Mouse (Mus musculus) CD4-positive, CD25-positive, alpha-beta regulatory T cell, adult 9 weeks (primary cell): Measurements from ENCODE around the gene Add3. TPM values are rescaled to one million over a fixed set of nuclear protein-coding genes. Genes with fewer than 3 reads are reported as not detected.

Experiments
- polyA plus RNA-seq: library from polyadenylated mRNA; unstranded; fragments of 100-300 nt; shearing (Covaris generic); gene quantifications from one replicate; pipeline ENCODE4 v1.2.1, GENCODE M21; 2017

The Add3 gene
- 217 TPM for polyA plus RNA-seq

DNA sequence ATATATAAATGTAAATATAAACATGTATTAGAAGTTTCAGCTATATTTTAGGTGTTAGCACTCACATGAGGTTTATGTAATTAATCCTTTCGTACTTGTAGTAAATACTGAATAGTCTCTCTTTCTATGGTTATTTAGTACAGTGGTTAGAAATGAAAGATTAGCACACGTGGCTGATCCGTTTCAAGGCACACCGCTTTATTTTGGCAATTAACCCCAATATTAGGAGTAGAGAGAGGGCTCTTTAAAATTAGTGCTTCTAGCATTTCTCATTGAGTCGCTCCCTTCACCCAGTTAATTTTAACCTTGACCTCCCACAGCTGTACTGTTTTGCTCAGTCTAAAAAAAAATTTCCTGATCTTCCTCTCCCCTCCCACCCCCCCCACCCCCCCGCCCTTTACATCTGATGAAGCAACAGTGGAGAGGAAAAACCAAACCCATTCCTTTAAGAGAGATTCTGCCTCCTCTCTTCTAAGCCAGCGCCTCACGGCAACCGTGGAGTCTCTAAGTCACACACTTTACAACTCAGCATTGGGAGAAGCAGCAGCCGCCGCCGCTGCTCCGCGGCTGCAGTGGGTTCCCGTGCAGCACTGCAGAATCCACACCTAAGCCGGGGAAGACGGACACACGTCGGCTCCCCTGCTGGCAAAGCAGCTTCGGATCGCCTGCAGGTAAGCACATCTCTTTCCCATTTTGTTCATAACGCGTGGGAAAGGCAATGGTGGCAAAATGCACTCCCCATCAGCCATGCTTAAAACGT, at the start of gene Add3:
Gene Add3 (plus strand): TSS at position 400 of the 760 bp plus-strand sequence.

Other genes starting within 250 kb of the Add3 start
- gene Xpnpep1, start 100.2 kb upstream of the Add3 start, polyA plus RNA-seq: 80.2 TPM
- gene Mxi1, start 170.1 kb downstream of the Add3 start, polyA plus RNA-seq: 3.2 TPM
- gene Gm10197, start 231.3 kb downstream of the Add3 start, polyA plus RNA-seq: not detected